Mouse (Mus musculus) embryonic facial prominence, embryonic 11.5 days (tissue): ENCODE data around the gene Bex4. TPM values are rescaled to one million over a fixed set of nuclear protein-coding genes. Genes with fewer than 3 reads are reported as not detected.
"Not testable (repeated sequence)": the region's sequence is repeated elsewhere in the genome, so short reads cannot be mapped to it uniquely, and the experiment has no call there.

Experiments
- ATAC-seq: fragments of 200-750 bp; cut with Nextera tagmentation; replicated peaks from 2 replicates; pipeline ENCODE4 v1.8.0; 2017; ENCODE audit warnings: low read depth; ENCODE audit not compliant: insufficient number of reproducible peaks, low FRiP score, low TSS enrichment
- DNase-seq: peaks from one replicate; pipeline ENCODE4 v3.0.0-alpha.2; 2015; ENCODE audit warnings: low spot score
- H3K27ac ChIP-seq: fragments of 300-500 bp; sonication (generic); replicated peaks from 2 replicates; pipeline ENCODE4 v1.5.1; 2014; ENCODE audit warnings: mild to moderate bottlenecking, low read depth, low read length, control low read depth
- H3K27me3 ChIP-seq: fragments of 300-500 bp; sonication (generic); 2 replicates; pipeline ENCODE4 v1.6.1; 2014; ENCODE audit warnings: mild to moderate bottlenecking, low read length, moderate library complexity, mixed read lengths; ENCODE audit not compliant: control insufficient read depth, insufficient read depth
- H3K36me3 ChIP-seq: fragments of 300-500 bp; sonication (generic); replicated peaks from 2 replicates; pipeline ENCODE4 v1.6.1; 2014; ENCODE audit warnings: low read depth, mild to moderate bottlenecking, low read length, moderate library complexity, mixed read lengths; ENCODE audit not compliant: control insufficient read depth, insufficient read depth
- H3K4me1 ChIP-seq: fragments of 300-500 bp; sonication (generic); 2 replicates; pipeline ENCODE4 v1.6.1; 2014; ENCODE audit warnings: low read length, mixed read lengths; ENCODE audit not compliant: control insufficient read depth, insufficient read depth
- H3K4me2 ChIP-seq: fragments of 300-500 bp; sonication (generic); 2 replicates; pipeline ENCODE4 v1.6.1; 2014; ENCODE audit warnings: low read depth, mild to moderate bottlenecking, control low read depth, low read length, moderate library complexity
- H3K4me3 ChIP-seq: fragments of 300-500 bp; sonication (generic); 2 replicates; pipeline ENCODE4 v1.5.1; 2014; ENCODE audit warnings: low read depth, low read length, control low read depth
- H3K9ac ChIP-seq: fragments of 300-500 bp; sonication (generic); replicated peaks from 2 replicates; pipeline ENCODE4 v1.6.1; 2014; ENCODE audit warnings: mild to moderate bottlenecking, control low read depth, low read length
- H3K9me3 ChIP-seq: fragments of 300-500 bp; sonication (generic); replicated peaks from 2 replicates; pipeline ENCODE4 v1.6.1; 2016; ENCODE audit warnings: mild to moderate bottlenecking, low read length, inconsistent platforms, mixed read lengths; ENCODE audit not compliant: control insufficient read depth
- WGBS: fragments of 180-500 bp; shearing (Covaris S2); extraction: QIAGEN DNeasy Blood & Tissue Kit; methylation state at CpG from one replicate; pipeline ENCODE4 v1.1.7; 2014; 5-methylcytosine and 5-hydroxymethylcytosine counted together
- polyA plus RNA-seq: library from polyadenylated mRNA; unstranded; fragments of >200 nt; fragmentation: Nextera tagmentation; extraction: Ambion mirVana; gene quantifications from 2 replicates; pipeline ENCODE4 v1.2.1, GENCODE M21; 2014

Gene Bex4
- 93.9 and 103 TPM in 2 replicates for polyA plus RNA-seq

DNA sequence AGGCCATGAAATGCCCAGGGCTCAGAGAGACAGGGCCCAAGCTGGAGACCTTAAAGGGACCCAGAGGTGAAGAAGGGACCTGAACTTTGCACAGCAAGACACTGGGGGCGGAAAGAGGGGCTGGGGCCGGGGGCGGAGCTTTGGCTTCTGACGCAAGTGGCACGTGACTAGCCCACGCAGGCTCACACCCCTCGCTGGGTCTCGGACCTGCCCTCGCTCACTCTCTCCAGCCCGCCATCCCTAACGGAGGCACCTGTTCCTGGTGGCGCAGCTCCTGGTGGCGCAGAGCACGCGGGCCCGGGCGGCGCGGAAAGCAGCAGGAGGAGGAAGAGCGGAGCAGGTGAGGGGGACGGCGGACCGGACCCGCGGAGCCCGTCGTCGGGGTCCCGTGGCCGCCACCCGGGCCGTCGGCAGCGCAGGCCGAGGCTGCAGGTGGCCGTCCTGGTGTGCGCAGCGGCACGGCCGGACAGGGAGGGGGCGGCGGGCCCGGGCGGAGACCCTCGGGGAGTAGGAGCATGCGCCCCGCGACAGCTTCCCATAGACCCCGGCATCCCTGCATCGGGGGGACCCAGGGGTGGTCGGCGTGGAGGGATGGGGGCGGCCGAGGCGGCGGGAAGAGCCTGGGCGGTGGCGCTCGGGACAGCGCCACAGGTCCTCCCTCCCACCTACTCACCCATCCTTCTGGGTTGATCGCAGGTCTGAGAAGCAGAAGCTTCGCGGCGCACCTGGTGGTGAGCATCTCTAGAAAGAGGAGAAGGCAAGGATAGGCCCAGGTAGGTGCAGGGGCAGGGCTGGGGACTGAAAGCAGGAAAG, at the start of gene Bex4:
Bex4 (plus strand) TSS at position 170 of the 813 bp plus-strand sequence.
- WGBS, result no CpG with 5 or more reads among the region's 64 CpGs
- H3K9me3 ChIP-seq, H3K27me3 ChIP-seq, H3K27ac ChIP-seq, H3K36me3 ChIP-seq, DNase-seq, H3K4me1 ChIP-seq, H3K9ac ChIP-seq: not testable (repeated sequence)
- Histone ChIP-seq H3K4me2 (peak within 1 kb of the TSS; percentile 33), H3K4me3 (peak within 1 kb of the TSS; percentile 35)
- ATAC-seq, result peak; percentile 86

DNA sequence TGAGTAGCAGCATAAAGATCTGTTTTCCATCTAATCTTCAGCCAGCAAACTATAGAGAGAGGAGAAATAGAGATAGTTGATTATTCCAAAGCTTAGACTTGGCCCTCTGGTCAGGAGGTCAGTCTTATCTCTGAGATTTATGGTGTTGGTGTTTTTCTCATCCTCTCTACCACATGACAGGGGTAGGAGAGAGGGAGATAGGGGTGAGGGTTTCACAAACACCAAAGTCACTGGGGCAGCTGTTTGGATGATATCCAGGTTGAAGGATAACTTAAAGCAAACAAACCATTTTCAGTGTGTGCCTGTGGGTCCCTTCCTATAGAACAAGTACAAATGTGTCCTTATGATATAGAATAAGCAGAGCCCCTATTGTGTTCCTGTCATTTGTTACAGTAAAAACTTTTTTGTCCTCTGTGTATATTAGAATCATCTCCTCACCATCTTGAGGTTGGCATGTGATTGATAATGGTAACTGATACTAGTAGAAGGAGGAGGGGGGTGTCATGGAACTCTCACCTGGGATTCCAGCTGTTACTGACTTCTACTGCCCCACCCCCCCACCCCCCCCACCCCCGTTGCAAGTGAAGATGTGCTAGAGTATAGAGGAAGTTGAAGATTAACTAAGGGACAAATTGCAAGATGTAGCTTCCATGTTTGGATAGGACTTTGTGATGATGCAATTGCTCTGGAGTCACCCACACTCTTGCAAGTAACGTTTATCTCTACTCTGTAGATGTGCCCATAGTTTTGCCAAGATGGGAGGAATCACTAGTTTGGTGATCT, 46.1 kb upstream of the Bex4 start:
- 49% methylated on average over 2 of the region's 2 CpGs for WGBS
- Histone ChIP-seq H3K27ac (no peak overlapping the region), H3K36me3 (no peaks in the 10 kb centered on the region), H3K4me1 (no peaks in the 10 kb centered on the region), H3K27me3 (no peaks in the 10 kb centered on the region), H3K4me2 (no peak overlapping the region), H3K9me3 (no peaks in the 10 kb centered on the region), H3K4me3 (no peak overlapping the region), H3K9ac (no peak overlapping the region)
- DNase-seq, result no peak
- ATAC-seq, result no peak

DNA sequence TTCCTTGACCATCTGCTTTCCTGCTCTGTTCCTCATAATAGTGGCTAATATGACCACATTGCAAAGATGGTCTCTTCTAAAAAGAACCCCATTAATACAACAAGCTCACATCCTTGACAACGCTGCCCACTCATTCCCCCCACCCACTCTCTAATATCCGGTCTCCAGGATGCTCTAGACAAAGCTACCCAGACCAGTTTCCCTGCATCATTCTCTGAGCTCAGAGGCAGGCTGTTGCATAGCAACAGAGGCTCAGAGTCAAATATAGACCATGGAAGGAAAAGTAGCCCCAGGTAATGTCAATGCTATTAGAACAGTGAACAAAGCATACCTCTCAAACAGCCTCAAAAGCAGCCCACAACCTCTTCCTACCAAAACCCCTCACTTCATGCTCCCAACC, 44.4 kb upstream of the Bex4 start:
- Histone ChIP-seq H3K27me3 (no peaks in the 10 kb centered on the region), H3K27ac (no peak overlapping the region), H3K4me2 (no peak overlapping the region), H3K9ac (no peak overlapping the region), H3K4me3 (no peak overlapping the region), H3K36me3 (no peaks in the 10 kb centered on the region), H3K9me3 (no peaks in the 10 kb centered on the region), H3K4me1 (no peaks in the 10 kb centered on the region)
- WGBS, result 59% methylated on average over 2 of the region's 2 CpGs
- DNase-seq (no peak), ATAC-seq (no peak)

DNA sequence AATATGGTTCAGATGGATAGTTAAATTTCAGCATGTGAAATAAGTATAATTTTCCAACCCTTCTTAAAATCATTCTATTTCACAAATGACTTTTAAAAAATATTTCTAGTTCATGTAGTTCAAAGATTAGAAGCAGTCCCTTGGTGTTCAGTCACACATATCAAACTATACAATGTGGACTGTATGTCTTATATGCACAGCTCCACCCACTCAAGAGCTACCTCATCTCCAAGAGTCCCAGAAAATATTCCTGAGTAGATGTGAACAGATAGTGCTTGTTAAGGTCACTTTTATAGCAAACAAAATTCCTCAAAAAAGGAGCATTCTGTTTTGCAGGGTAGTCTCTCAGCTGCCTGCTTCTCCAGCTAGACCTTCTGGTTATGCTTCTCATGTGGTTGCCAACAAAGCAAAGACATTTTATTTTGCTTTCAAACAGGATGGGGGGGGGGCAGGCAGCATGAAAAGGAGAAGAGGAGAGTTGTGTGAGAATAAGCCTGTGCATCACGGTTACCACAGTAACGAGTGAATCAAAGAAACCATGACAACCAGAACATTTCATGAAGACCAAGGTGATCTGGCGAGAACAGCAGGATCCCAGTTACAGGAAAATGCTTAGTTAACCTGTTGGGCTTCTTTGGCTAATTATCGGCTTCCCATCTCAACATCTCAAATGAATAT, 34.6 kb upstream of the Bex4 start:
- ATAC-seq (no peak), DNase-seq (no peak)

DNA sequence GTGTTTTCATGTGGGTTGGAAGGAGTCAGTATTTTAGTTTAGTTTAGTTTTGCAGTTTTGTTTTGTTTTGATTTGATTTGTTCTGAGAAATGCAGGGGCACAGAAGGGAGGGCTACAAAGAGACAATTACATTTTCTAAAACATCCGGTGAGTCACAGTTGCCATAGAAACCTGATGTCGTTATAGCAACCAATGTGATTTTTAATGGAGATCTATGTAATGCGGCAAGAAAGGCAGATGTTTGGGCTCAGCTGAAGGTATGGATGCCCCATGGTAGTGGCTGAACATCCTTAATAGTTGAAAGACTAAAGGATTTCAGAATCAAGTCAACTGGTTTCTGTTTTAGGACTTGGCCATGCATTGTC, 34.1 kb upstream of the Bex4 start:
- no peak for ATAC-seq
- no peaks in the 10 kb centered on the region for H3K9me3 ChIP-seq
- DNase-seq, result no peak
- H3K36me3 ChIP-seq, result no peaks in the 10 kb centered on the region
- H3K27me3 ChIP-seq, result no peaks in the 10 kb centered on the region
- H3K4me2 ChIP-seq, result no peak overlapping the region
- H3K9ac ChIP-seq, result no peak overlapping the region
- 68% methylated on average over 3 of the region's 3 CpGs for WGBS
- H3K4me1 ChIP-seq, result no peaks in the 10 kb centered on the region
- no peak overlapping the region for H3K4me3 ChIP-seq
- no peak overlapping the region for H3K27ac ChIP-seq

More for the DNA sequence above, 34.6 kb upstream of the Bex4 start:
- H3K4me1 ChIP-seq, result no peaks in the 10 kb centered on the region
- WGBS, result 69% methylated on average over 4 of the region's 4 CpGs
- no peaks in the 10 kb centered on the region for H3K9me3 ChIP-seq
- no peak overlapping the region for H3K4me3 ChIP-seq
- no peak overlapping the region for H3K9ac ChIP-seq
- H3K27me3 ChIP-seq, result no peaks in the 10 kb centered on the region
- no peak overlapping the region for H3K4me2 ChIP-seq
- H3K36me3 ChIP-seq, result no peaks in the 10 kb centered on the region
- H3K27ac ChIP-seq, result no peak overlapping the region

DNA sequence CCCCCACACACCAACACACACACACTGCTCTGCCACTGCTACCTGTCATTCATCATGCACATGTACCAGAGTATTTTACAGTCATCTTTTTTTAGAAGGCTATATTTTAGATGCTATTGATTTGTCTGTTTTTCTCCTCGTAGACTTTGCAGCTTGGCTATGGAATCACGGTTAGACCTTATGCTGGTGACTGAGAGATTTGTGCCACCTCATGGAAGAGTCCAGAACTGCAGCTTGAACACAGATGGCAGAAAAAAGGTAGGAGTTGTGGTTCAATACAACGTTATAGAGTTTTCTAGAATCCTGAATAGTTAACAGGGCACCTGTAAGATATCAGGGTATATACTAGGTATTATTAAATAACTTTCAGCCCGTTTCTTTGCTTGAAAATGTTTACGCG, 30.9 kb upstream of the Bex4 start:
- DNase-seq, result peak; percentile 52

DNA sequence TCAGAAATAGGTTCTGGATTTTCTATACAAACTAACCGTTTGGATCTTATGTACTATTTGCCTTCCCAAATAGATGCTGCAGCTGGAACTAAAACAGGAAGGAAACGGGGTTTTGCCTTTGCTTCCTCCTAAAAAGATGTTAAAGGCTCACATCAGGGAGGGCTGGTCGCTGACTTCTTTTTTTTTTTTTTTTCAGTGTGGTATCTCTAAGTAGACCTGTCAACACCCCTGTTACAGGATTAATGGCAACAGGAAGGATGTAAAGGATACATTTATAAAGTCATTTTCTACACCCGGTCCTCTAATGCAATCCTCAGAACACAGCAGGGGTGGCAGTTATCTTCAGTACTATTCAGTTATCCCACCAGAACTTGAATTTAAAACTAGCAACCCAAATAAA, 23.8 kb upstream of the Bex4 start:
- no peaks in the 10 kb centered on the region for H3K27me3 ChIP-seq
- no peak overlapping the region for H3K27ac ChIP-seq
- DNase-seq (no peak), ATAC-seq (no peak)
- H3K36me3 ChIP-seq, result no peaks in the 10 kb centered on the region
- H3K4me1 ChIP-seq, result no peaks in the 10 kb centered on the region
- H3K9ac ChIP-seq, result no peak overlapping the region
- 39% methylated on average over 4 of the region's 4 CpGs for WGBS
- no peaks in the 10 kb centered on the region for H3K9me3 ChIP-seq
- H3K4me2 ChIP-seq, result no peak overlapping the region
- no peak overlapping the region for H3K4me3 ChIP-seq

More for the DNA sequence above, 30.9 kb upstream of the Bex4 start:
- Histone ChIP-seq H3K4me1 (no peaks in the 10 kb centered on the region), H3K9me3 (no peaks in the 10 kb centered on the region), H3K36me3 (no peaks in the 10 kb centered on the region), H3K9ac (no peak overlapping the region), H3K4me2 (no peak overlapping the region), H3K27me3 (no peaks in the 10 kb centered on the region), H3K4me3 (no peak overlapping the region), H3K27ac (no peak overlapping the region)
- 40% methylated on average over 6 of the region's 6 CpGs for WGBS
- no peak for ATAC-seq
